Mouse (Mus musculus) heart, embryonic 11.5 days (tissue): ENCODE data around the gene Zfp712. TPM values are rescaled to one million over a fixed set of nuclear protein-coding genes. Genes with fewer than 3 reads are reported as not detected.
A peak's percentile ranks its signal among the peaks of the same experiment; 100 is the strongest.

Source experiments
- ATAC-seq: fragments of 200-750 bp; cut with Nextera tagmentation; replicated peaks from 2 replicates; pipeline ENCODE4 v1.8.0; 2017; ENCODE audit warnings: moderate library complexity; ENCODE audit not compliant: insufficient number of reproducible peaks, low FRiP score, low TSS enrichment
- H3K27ac ChIP-seq: fragments of 300-500 bp; sonication (generic); 2 replicates; pipeline ENCODE4 v1.5.1; 2014; ENCODE audit warnings: mild to moderate bottlenecking, low read depth, low read length
- H3K27me3 ChIP-seq: fragments of 300-500 bp; sonication (generic); 2 replicates; pipeline ENCODE4 v1.6.1; 2014; ENCODE audit warnings: mild to moderate bottlenecking, low read length, mixed read lengths; ENCODE audit not compliant: control insufficient read depth, insufficient read depth
- H3K36me3 ChIP-seq: fragments of 300-500 bp; sonication (generic); 2 replicates; pipeline ENCODE4 v1.6.1; 2014; ENCODE audit warnings: mild to moderate bottlenecking, low read length, moderate library complexity, mixed read lengths; ENCODE audit not compliant: control insufficient read depth, insufficient read depth
- H3K4me1 ChIP-seq: fragments of 300-500 bp; sonication (generic); 2 replicates; pipeline ENCODE4 v1.6.1; 2014; ENCODE audit warnings: low read length; ENCODE audit not compliant: control insufficient read depth, insufficient read depth
- H3K4me2 ChIP-seq: fragments of 300-500 bp; sonication (generic); 2 replicates; pipeline ENCODE4 v1.6.1; 2014; ENCODE audit warnings: mild to moderate bottlenecking, moderate library complexity
- H3K4me3 ChIP-seq: fragments of 300-500 bp; sonication (generic); 2 replicates; pipeline ENCODE4 v1.5.1; 2014; ENCODE audit warnings: low read depth, low read length
- H3K9ac ChIP-seq: fragments of 300-500 bp; sonication (generic); 2 replicates; pipeline ENCODE4 v1.6.1; 2014; ENCODE audit warnings: mild to moderate bottlenecking, low read depth, low read length, moderate library complexity
- H3K9me3 ChIP-seq: fragments of 300-500 bp; sonication (generic); replicated peaks from 2 replicates; pipeline ENCODE4 v1.6.1; 2016; ENCODE audit warnings: low read length; ENCODE audit not compliant: control insufficient read depth
- WGBS: fragments of 180-500 bp; shearing (Covaris S2); extraction: QIAGEN DNeasy Blood & Tissue Kit; methylation state at CpG from one replicate; pipeline ENCODE4 v1.1.7; 2014; ENCODE audit not compliant: insufficient replicate concordance; 5-methylcytosine and 5-hydroxymethylcytosine counted together
- polyA plus RNA-seq: library from polyadenylated mRNA; unstranded; fragments of >200 nt; fragmentation: Nextera tagmentation; extraction: Ambion mirVana; gene quantifications from 2 replicates; pipeline ENCODE4 v1.2.1, GENCODE M21; 2014

Zfp712 gene
- 2.2 and 2.5 TPM in 2 replicates for polyA plus RNA-seq

DNA sequence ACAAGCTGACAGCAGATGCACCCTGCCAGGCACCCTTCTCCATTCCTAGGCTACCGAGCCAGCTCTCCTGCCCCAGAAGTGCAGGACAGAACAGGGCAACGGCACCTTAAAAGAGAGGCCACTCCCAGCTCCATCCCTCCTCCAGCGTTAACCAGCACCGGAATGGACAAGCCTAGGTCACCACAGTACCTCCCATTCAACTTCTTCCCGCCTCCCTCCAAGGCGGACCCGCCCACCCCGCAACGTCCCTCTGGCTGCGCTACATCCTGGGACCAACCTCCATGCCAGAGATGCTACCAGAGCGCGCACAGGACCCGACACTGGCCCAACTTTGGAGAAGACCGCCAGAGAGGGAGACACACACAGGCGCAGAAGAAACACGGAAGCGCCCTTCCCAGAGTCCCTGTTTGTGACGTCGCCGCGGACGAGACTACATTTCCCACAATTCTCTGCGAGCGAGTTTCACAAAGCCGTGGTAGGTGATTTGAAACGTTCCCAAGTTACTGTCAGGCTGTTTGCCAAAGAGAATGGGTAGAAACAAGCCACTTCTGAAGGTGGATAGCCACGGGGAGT, at the start of gene Zfp712:
Gene Zfp712 (minus strand): TSS at position 385 of the 573 bp plus-strand sequence.
- H3K27me3 ChIP-seq: no peaks in the 10 kb centered on the region
- peak within 1 kb of the TSS; percentile 74 for H3K9ac ChIP-seq
- H3K27ac ChIP-seq: peak within 1 kb of the TSS; percentile 87
- peaks cover 3% of the 10 kb centered on the region; the same call in 1 of the 2 replicates for H3K4me1 ChIP-seq
- ATAC-seq: peak; percentile 94
- peak within 1 kb of the TSS; percentile 86 for H3K4me2 ChIP-seq
- peak within 1 kb of the TSS; percentile 71 for H3K4me3 ChIP-seq
- H3K36me3 ChIP-seq: no peaks in the 10 kb centered on the region
- no peaks in the 10 kb centered on the region for H3K9me3 ChIP-seq
- WGBS: 1% methylated on average over 27 of the region's 27 CpGs

DNA sequence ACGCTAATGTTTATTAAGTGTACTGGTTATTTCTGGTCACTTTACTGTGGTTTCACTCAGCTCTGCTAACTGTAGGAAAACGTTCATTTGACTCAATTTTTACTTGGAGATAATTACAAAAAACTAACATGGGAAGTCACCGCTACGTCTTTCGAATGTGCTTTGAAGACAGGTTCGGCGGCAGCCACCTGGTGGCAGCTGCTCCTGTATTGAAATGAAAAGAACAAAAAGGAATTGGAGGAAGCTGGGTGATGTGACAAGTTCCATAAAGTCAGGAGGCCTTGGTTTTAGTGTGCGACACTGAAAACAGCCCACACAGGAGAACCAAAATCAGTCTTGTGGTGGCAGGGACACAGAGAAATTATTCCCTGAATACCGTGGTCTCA, 47.8 kb upstream of the Zfp712 start:
- H3K4me2 ChIP-seq: peak overlapping the region; percentile 80
- peak; percentile 50 for ATAC-seq
- H3K4me1 ChIP-seq: peaks cover 3% of the 10 kb centered on the region; the same call in 1 of the 2 replicates
- 5% methylated on average over 9 of the region's 9 CpGs for WGBS
- no peaks in the 10 kb centered on the region for H3K9me3 ChIP-seq
- no peak overlapping the region for H3K27ac ChIP-seq
- peak overlapping the region; percentile 22; the same call in 1 of the 2 replicates for H3K9ac ChIP-seq
- peaks cover 6% of the 10 kb centered on the region for H3K36me3 ChIP-seq
- no peaks in the 10 kb centered on the region for H3K27me3 ChIP-seq
- H3K4me3 ChIP-seq: peak overlapping the region; percentile 58

DNA sequence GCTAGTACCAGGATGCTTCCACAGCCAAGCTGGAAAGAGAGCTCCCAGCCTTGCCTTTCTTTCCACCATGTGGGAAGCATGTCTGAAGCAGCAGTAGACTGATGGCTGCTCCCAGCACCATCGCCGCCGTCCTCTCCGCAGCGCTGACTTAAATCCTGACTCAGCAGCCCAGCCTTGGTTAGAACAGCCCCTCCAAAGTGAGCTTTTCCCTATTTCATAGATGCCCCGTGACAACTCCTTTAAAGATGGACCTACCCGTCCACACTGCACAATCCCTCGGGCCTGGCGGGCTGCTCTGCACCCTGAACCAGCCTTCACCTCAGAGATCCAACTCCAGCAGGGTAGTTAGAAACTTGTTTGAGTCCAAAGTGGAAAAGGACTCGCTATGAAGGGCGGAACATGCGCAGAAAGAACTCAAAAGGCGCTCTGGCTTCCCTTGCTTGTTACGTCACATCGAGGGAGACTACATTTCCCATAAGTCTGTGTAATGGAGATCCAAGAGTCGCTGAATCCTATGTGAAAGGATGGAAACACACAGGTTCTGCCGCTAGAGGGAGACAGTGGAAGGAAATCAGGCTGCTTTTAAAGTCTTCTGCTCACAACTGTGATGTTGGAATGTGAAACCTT, 47.3 kb upstream of the Zfp712 start, which contains the start of gene Gm28557:
Gene Gm28557 (minus strand): TSS at position 411 of the 627 bp plus-strand sequence.
- no peaks in the 10 kb centered on the region for H3K27me3 ChIP-seq
- peak; percentile 97 for ATAC-seq
- peak within 1 kb of the TSS; percentile 58 for H3K4me3 ChIP-seq

DNA sequence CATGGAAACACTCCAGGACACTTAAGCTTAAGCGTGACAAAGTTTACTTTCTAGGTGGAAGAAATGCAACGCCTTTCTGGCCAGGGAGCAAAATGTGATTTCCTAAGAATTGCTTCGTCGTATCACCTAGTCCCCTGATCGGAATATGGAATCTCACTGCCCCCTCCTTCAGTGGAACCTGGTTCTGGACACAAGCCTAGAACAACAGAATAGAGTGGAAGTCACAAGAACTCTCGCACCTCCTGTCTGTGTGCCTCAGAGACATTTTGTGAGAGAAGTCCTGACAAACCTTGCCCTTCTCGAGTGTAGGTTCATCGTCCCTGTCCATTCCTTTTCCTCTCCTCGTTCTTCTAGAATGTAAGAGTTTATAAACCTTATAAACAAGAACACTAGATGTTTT, 46.7 kb upstream of the Zfp712 start:
- Histone ChIP-seq H3K9me3 (no peaks in the 10 kb centered on the region), H3K9ac (peak overlapping the region; percentile 83), H3K27ac (peak overlapping the region; percentile 81), H3K36me3 (peaks cover 6% of the 10 kb centered on the region), H3K4me1 (peaks cover 3% of the 10 kb centered on the region; the same call in 1 of the 2 replicates), H3K27me3 (no peaks in the 10 kb centered on the region), H3K4me3 (peak overlapping the region; percentile 58), H3K4me2 (peak overlapping the region; percentile 80)
- WGBS: 58% methylated on average over 9 of the region's 9 CpGs
- no peak for ATAC-seq

More for the DNA sequence above, 47.3 kb upstream of the Zfp712 start, which contains the start of gene Gm28557:
- no peaks in the 10 kb centered on the region for H3K9me3 ChIP-seq
- peak within 1 kb of the TSS; percentile 83 for H3K9ac ChIP-seq
- H3K4me2 ChIP-seq: peak within 1 kb of the TSS; percentile 80
- peaks cover 3% of the 10 kb centered on the region; the same call in 1 of the 2 replicates for H3K4me1 ChIP-seq
- under 1% methylated on average over 17 of the region's 17 CpGs for WGBS
- H3K36me3 ChIP-seq: peaks cover 6% of the 10 kb centered on the region
- peak within 1 kb of the TSS; percentile 81 for H3K27ac ChIP-seq

DNA sequence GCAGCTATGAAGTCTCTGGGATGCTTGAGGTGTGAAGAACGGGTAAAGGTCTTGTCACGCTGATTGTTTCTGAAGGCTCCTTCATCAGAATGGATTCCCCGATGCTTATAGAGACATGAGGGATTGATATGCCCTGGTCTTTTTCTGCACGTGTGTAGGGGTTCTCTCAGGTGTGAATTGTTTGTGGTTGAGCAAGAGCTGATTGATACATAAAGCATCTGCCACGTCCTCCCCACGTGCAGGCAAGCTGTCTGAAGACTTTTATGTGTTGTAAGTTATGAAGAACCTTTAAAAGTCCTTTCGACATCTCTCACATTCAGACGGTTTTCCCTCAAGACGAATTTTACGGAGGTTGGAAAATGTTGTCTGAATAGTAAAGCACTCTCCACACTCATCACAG, 36.9 kb upstream of the Zfp712 start, which contains the start of gene Zfp708:
Gene Zfp708 (minus strand): TSS at position 101 of the 400 bp plus-strand sequence.
- no peak within 1 kb of the TSS for H3K27ac ChIP-seq
- 87% methylated on average over 10 of the region's 10 CpGs for WGBS
- no peaks in the 10 kb centered on the region; the same call in 1 of the 2 replicates for H3K36me3 ChIP-seq
- no peaks in the 10 kb centered on the region for H3K9me3 ChIP-seq
- H3K4me1 ChIP-seq: no peaks in the 10 kb centered on the region
- H3K9ac ChIP-seq: no peak within 1 kb of the TSS
- H3K4me3 ChIP-seq: no peak within 1 kb of the TSS
- H3K4me2 ChIP-seq: no peak within 1 kb of the TSS
- no peak for ATAC-seq
- no peaks in the 10 kb centered on the region for H3K27me3 ChIP-seq

DNA sequence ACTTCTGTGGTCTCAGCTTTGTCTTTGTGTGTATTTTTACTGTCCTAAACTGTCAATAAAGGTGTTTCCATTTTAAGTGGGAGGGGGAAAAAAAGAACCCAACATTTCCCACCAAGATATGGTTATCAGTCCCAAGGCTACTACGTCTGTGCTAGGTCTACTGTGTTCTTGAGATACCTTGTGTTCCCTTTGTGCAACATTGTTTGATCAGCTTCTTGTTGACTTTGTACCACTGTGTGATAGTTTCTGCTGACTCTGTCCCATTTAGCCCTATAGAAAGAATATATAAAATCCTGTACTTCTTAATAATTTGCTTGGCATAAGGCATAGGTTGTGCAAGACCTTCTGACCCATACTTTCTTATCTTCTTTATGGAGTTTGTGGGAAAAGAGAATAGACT, 29.2 kb upstream of the Zfp712 start:
- Histone ChIP-seq H3K36me3 (no peaks in the 10 kb centered on the region), H3K27me3 (no peaks in the 10 kb centered on the region), H3K27ac (no peak overlapping the region), H3K9ac (no peak overlapping the region), H3K4me3 (no peak overlapping the region), H3K4me2 (no peak overlapping the region), H3K9me3 (no peaks in the 10 kb centered on the region), H3K4me1 (no peaks in the 10 kb centered on the region)
- ATAC-seq: no peak
- 64% methylated on average over 1 of the region's 1 CpGs for WGBS

DNA sequence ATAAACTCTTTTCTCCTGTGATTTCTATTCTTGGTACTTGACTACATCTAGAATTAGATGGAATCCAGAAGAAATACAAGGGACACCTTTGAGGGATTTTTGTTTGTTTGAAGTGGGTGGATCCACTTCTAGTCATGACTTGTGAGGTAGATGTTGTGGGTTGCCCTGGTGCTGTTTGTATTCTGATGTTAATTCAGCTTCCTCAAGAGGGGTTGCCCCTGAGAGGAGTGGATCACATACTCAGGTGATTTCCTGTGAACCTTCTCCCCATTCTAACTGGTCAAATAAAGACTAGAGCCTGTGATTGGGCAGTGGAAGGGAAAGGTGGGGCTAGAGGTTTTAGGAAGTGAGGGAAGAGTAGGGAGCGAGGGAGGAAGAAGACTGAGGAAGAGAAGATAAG, 21.0 kb upstream of the Zfp712 start:
- WGBS: 55% methylated on average over 1 of the region's 1 CpGs
- peak overlapping the region; percentile 82 for H3K4me2 ChIP-seq
- no peaks in the 10 kb centered on the region for H3K9me3 ChIP-seq
- no peak for ATAC-seq
- H3K9ac ChIP-seq: no peak overlapping the region
- 0 out of 2 replicates have a peak, but pooled peaks cover 4% of the 10 kb centered on the region for H3K4me1 ChIP-seq
- peak overlapping the region; percentile 93 for H3K27ac ChIP-seq
- no peaks in the 10 kb centered on the region for H3K36me3 ChIP-seq
- no peaks in the 10 kb centered on the region for H3K27me3 ChIP-seq
- peak overlapping the region; percentile 66; the same call in 1 of the 2 replicates for H3K4me3 ChIP-seq

DNA sequence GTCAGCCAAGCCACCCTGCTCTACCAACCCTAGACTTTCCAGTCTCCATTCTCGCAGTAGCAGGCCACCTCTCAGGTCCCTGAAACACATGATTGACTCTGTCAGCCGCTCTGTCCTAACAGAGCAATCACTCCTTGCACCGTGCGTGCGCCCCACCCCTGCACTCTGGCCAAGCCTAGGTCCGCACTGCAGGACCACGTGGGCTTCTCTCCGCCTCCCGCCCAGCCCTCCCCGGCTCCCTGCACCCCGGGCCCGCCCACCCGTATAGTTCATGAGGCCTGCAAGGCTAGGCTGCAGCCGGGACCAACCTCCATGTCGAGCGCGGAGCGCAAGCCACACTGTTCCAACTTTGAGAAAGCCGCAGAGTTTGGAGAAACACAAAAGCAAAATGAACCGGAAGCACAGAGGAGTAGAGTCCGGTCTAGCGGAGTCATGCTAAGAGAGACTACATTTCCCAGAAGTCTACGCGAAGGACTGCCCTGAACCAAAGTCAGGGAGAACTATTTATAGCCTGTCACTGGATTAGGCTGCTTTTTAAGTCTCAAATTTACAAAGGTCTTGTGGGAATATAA, 20.3 kb upstream of the Zfp712 start:
- H3K27me3 ChIP-seq: no peaks in the 10 kb centered on the region
- 0 out of 2 replicates have a peak, but pooled peaks cover 4% of the 10 kb centered on the region for H3K4me1 ChIP-seq
- no peaks in the 10 kb centered on the region for H3K9me3 ChIP-seq
- no peaks in the 10 kb centered on the region for H3K36me3 ChIP-seq
- peak overlapping the region; percentile 93 for H3K27ac ChIP-seq
- under 1% methylated on average over 24 of the region's 24 CpGs for WGBS
- peak overlapping the region; percentile 66 for H3K4me3 ChIP-seq
- peak overlapping the region; percentile 82 for H3K4me2 ChIP-seq
- H3K9ac ChIP-seq: peak overlapping the region; percentile 80
- peak; percentile 100 for ATAC-seq
